Mouse (Mus musculus): ENCODE data around the gene Gm21761.
"Not testable (repeated sequence)": the region's sequence is repeated elsewhere in the genome, so short reads cannot be mapped to it uniquely, and the experiment has no call there.

Gm21761 gene

DNA sequence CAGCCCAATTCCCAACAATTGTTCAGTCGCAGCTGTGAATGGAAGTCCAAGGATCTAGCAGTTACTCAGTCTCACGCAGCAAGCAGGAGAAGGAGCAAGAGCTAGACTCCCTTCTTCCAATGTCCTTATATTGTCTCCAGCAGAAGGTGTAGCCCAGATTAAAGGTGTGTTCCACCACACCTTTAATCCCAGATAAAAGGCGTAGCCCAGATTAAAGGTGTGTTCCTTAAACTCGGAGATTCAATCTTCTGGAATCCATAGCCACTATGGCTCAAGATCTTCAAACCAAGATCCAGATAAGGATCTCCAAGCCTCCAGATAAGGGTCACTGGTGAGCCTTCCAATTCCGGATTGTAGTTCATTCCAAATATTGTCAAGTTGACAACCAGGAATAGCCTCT, at the start of gene Gm21761:
TSS of gene Gm21761 (minus strand) at position 101 of the 400 bp plus-strand sequence.
- not testable (repeated sequence) for DNase-seq (ENCODE audit: low spot score)

GRCm38 (mm10) chr13:119969163-119969562, 40.1 kb upstream of the Gm21761 start:
- not testable (repeated sequence) for DNase-seq (ENCODE audit: low spot score)

GRCm38 (mm10) chr13:119968193-119968592, 39.1 kb upstream of the Gm21761 start:
- not testable (repeated sequence) for DNase-seq (ENCODE audit: low spot score)

DNA sequence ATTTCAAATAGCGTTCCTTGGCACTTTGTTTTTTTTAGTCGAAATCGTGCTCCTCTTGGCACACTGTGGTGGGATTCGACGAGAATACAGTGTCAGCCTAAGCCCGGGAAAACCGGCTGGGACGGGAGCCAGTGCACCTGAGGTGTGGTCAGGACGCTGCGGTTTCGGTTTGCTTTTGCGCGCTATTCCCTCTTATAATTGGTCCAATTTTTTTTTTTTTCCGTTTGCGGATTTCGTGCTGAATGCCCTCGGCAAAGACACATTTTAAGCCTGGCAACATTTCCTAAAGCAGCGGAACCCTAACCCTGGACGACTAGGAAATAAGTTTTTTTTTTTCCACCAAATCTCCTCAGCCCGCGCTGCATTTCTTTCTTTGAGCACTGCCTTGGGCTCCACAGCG, 36.9 kb upstream of the Gm21761 start:
- DNase-seq (ENCODE audit: low spot score): peak; percentile 8

DNA sequence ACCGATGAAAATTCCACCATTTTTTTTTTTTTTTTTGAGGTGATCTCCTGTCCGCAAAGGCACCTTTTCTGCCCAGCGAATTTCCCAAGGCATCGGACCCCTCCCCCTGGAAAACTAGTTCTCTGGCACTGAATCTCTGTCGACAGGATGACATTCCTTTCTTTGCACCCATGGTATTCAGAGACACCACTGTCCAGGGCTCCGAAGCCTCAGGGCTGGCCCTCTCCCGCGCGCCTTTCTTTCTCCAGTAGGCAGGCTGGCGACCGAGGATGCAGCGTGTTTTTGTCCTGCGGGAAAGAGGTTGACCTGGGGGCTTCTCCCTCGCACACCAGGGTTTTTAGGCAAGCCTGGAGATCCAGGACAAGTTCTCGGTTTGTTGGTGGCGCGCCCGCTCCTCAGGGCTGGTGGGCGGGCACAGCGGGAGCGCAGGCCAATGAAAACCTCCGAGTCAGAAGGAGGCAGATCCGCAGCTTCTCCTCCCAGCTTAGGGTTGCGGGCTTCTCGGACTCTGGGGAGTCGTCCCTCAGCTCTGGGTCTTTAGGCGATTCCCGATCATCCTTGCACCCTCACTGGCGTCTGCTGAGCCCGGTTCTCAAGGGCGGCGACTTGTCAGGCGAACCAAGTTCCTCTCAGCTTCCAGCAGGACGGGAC, 36.4 kb upstream of the Gm21761 start:
- not testable (repeated sequence) for DNase-seq (ENCODE audit: low spot score)

- not testable (repeated sequence) for DNase-seq (ENCODE audit: low spot score)
Measured at GRCm38 (mm10) chr13:119962856-119963255, 33.8 kb upstream of the Gm21761 start.

DNA sequence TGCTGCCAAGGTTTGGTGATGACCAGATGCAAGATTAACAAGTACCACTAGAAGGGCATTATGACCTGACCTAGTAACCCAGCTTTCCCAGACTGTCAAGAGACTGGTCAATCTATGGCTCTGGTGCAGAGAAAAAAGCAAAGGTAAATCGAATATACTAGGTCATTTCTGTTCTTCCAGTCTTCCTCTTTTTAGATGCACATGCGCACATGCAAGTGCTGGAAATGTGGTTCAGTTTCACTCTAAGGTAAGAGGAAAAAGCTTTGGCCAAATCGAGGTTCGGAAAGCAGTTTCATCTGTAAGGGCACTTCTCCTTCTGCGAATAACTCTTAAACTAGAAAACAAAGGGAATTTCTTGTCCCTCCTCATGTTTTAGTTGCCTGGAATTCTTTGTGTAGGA, 26.5 kb upstream of the Gm21761 start:
- not testable (repeated sequence) for DNase-seq (ENCODE audit: low spot score)

DNA sequence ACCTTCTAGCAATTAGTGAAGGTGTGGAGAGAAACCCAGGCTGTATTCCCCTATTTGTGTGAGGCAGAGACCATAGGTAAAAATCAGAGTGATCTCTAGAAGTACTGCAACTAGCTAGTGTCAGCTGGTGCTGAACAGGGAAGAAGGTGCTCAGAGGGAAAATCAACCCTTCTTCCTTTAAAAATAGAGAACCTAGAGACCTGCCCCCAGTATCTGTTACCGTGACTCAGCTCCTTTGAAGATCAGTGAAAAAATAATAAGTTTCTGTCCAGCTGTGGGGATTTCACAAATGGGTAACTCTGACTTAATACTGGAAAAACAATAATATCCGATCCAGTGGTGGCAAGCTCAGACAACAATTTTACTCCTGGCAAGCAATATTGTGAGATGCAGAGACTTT, 26.0 kb upstream of the Gm21761 start:
- DNase-seq (ENCODE audit: low spot score): not testable (repeated sequence)

DNA sequence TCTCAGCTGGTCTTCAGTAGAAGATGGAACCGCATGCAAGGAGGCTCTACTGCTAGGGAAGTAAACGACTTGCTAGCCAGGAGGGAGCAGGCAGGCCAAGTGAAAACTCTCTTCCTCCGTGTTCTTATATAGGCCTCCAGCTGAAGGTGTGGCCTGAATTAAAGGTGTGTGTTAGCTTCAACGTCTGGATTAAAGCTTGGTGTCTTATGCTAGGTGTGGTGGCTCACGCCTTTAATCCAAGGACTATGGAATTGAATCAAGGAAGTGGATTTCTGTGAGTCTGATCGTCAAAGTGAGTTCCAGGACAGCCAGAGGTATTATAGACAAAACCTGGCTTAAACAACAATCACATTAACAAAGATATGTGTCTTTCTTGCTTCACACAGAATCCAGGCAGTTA, 21.6 kb upstream of the Gm21761 start, which contains the start of gene B020031M17Rik:
TSS of gene B020031M17Rik (minus strand) at position 101 of the 400 bp plus-strand sequence.
- not testable (repeated sequence) for DNase-seq (ENCODE audit: low spot score)

DNA sequence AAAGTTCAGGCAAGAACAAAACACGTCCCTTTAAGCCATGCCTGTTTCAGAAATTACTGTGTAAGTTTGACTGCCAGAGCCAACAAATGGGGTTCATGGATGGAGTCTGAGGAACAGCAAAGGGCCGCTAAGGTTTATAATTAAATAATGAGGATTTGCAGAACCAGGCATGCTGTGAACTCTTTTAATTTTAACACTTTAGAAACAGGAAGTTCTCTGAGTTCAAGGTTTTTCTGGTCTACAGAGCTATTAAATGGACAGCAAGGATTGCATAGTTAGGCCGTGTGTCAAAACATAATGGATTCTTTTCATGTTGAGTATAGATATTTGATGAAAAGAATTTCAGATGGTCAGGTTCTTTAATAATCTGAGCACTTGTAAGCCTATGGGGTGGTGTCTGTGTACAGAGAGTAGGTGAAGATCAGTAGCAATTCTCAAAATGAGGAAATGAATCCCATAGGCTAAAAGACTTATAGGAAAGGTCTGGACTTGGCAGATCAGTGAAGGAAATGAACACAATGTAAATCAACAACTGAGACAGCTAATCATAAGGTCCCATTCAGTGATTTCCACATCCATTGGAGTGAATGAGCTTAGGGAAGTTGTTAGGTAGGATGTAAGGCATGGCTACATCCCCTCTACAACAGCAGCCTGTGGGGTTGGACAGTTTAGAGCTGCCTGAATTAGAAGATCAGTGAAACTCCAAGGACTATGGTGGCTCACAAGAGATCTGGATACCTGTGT, 4.3 kb downstream of the Gm21761 start:
- DNase-seq (ENCODE audit: low spot score): not testable (repeated sequence)

DNA sequence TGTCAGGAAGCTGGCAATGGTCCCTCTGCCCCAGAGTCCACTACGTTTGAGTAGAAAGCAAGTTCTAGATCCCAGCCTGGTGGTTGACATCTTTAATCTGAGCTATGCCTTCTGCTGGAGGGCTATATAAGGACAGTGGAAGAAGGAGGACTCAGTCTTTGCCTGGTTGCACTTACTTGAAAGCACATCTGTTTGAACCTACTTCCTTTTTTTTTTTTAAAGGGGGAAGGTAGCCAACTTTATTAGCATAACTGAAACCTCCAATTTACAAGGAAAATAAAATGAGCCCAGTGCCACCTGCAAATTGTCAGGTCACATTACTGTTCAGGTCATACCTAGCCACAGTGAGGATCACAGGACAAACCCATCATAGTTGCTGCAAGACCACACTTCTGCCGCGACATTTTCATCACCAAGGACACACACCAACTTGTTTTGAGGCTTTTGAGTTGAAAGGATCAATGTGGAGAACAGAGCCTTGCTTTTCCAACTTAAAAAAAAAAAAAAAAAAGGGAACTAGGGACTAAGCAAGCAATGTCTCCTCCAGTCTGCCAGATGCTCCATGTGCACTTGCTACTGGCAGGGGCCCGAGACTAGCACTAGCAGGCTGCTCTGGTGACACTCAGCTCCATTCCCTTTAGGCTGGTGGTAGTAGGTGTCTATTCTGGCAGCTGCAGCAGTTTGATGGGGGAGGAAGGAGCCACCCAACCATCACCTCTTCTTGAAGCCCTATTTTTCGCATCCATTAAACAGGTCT, 11.9 kb downstream of the Gm21761 start:
- DNase-seq (ENCODE audit: low spot score): not testable (repeated sequence)

GRCm38 (mm10) chr13:119916449-119916848, 12.6 kb downstream of the Gm21761 start:
- not testable (repeated sequence) for DNase-seq (ENCODE audit: low spot score)

DNA sequence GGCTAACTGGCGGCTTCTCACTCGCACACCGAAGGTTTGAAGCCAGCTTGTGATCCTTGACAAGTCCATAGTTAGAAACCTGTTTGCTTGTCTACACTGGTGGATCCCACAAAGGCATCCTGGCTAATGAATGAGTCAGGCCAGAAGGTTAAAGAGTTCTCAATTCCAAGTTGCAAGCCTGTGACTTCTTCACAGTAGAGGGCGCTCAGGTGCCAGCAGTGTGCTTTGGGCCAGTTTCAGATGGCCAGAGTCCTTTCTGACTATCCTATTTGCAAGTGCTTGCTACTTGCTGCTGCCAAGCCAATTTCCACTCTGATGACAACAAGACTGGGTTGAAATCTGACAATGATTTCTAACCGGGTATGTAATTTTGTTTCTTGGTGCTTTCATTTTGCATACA, 30.5 kb downstream of the Gm21761 start:
- not testable (repeated sequence) for DNase-seq (ENCODE audit: low spot score)

- DNase-seq (ENCODE audit: low spot score): not testable (repeated sequence)
Measured at GRCm38 (mm10) chr13:119894685-119895084, 34.4 kb downstream of the Gm21761 start, which contains the start of gene Tcstv1. Tcstv1 (minus strand) TSS chr13:119894785.

GRCm38 (mm10) chr13:119886896-119887295, 42.2 kb downstream of the Gm21761 start:
- not testable (repeated sequence) for DNase-seq (ENCODE audit: low spot score)

DNA sequence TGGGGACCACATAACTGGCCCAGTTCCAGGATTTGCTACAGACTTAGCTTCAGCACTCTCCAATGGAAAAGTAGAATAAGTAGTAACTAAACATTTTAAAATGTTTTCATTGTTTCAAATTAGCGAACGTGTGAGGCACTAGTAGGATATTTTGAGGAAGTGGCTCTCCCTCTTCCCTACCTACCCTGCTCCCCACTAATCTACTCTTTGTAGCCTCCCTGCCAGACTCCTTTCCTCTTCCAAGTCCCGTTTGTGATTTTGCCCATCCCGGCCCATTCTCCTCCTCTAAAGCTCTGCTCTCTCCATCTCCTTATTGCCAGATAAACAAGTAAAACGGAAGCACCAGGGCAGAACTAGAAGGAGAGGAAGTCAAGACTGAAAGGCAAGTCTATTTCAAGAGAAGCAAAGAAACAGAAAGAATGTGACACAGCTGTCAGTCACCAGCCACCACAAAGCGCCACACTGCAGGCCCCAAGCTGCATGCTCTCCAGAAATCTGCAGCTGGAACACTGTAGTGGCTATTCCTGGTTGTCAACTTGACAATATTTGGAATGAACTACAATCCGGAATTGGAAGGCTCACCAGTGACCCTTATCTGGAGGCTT, 64.6 kb downstream of the Gm21761 start:
- not testable (repeated sequence) for DNase-seq (ENCODE audit: low spot score)

DNA sequence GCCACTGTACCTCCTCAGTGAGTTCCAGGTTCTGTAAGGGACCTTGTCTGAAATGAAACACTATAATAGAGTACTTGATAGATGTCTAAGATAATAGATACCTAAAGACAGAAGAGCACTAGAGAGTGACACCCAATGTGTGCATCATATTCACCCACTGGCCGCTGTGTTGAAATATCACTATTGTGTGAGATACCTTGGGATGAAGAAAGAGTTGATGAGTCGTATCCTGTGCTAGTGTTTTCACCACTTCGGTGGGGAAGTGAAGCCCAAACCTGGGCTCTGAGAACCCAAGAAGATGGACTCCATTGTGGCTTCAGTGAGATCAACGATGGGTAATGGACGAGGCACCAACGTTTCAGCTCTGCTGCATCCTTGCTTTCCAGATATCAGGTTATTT, 66.7 kb downstream of the Gm21761 start:
- DNase-seq (ENCODE audit: low spot score): not testable (repeated sequence)
